Mouse (Mus musculus) liver, postnatal 0 days (tissue): ENCODE measurements around the gene Hivep1. TPM values are rescaled to one million over a fixed set of nuclear protein-coding genes. Genes with fewer than 3 reads are reported as not detected.

Experiments
- ATAC-seq: fragments of 200-750 bp; cut with Nextera tagmentation; 2 replicates; pipeline ENCODE4 v1.8.0; 2017; ENCODE audit warnings: mild to moderate bottlenecking, moderate library complexity
- DNase-seq: peaks from one replicate; pipeline ENCODE4 v3.0.0-alpha.2; 2016
- H3K27ac ChIP-seq: fragments of 300-500 bp; sonication (generic); 2 replicates; pipeline ENCODE4 v1.5.1; 2014; ENCODE audit warnings: antibody characterized with exemption, moderate library complexity, mild to moderate bottlenecking, low read depth
- H3K27me3 ChIP-seq: fragments of 300-500 bp; sonication (generic); 2 replicates; pipeline ENCODE4 v1.6.1; 2014; ENCODE audit warnings: low read length, control low read depth, mixed read lengths; ENCODE audit not compliant: insufficient read depth
- H3K36me3 ChIP-seq: fragments of 300-500 bp; sonication (generic); replicated peaks from 2 replicates; pipeline ENCODE4 v1.6.1; 2014; ENCODE audit warnings: mild to moderate bottlenecking, control low read depth, low read length, moderate library complexity, mixed read lengths; ENCODE audit not compliant: insufficient read depth
- H3K4me1 ChIP-seq: fragments of 300-500 bp; sonication (generic); 2 replicates; pipeline ENCODE4 v1.6.1; 2014; ENCODE audit warnings: antibody characterized with exemption, mild to moderate bottlenecking, control low read depth; ENCODE audit not compliant: insufficient read depth
- H3K4me2 ChIP-seq: fragments of 300-500 bp; sonication (generic); 2 replicates; pipeline ENCODE4 v1.6.1; 2014; ENCODE audit warnings: low read depth, mild to moderate bottlenecking, low read length, moderate library complexity, mixed read lengths
- H3K4me3 ChIP-seq: fragments of 300-500 bp; sonication (generic); 2 replicates; pipeline ENCODE4 v1.5.1; 2014; ENCODE audit warnings: low read depth, low read length
- H3K9ac ChIP-seq: fragments of 300-500 bp; sonication (generic); replicated peaks from 2 replicates; pipeline ENCODE4 v1.6.1; 2014; ENCODE audit warnings: mild to moderate bottlenecking, moderate library complexity
- H3K9me3 ChIP-seq: fragments of 300-500 bp; sonication (generic); 2 replicates; pipeline ENCODE4 v1.6.1; 2016; ENCODE audit warnings: mild to moderate bottlenecking, control low read depth, low read length, mixed read lengths
- CTCF ChIP-seq: sonication (generic); IDR thresholded peaks from 2 replicates; pipeline ENCODE4 v1.5.1; 2016; ENCODE audit warnings: antibody characterized with exemption, low read depth
- EP300 ChIP-seq: IDR thresholded peaks from 2 replicates; pipeline ENCODE4 v1.6.1; 2016; ENCODE audit warnings: antibody characterized with exemption, low read depth, mild to moderate bottlenecking
- WGBS: fragments of 180-500 bp; shearing (Covaris S2); extraction: QIAGEN DNeasy Blood & Tissue Kit; methylation state at CpG from one replicate; pipeline ENCODE4 v1.1.7; 2014; ENCODE audit not compliant: insufficient replicate concordance; 5-methylcytosine and 5-hydroxymethylcytosine counted together
- polyA plus RNA-seq: library from polyadenylated mRNA; unstranded; fragments of >200 nt; fragmentation: Nextera tagmentation; extraction: Ambion mirVana; gene quantifications from 2 replicates; pipeline ENCODE4 v1.2.1, GENCODE M21; 2015

The Hivep1 gene
- polyA plus RNA-seq, 1 experiment from 2014 or later = 3.1 TPM

DNA sequence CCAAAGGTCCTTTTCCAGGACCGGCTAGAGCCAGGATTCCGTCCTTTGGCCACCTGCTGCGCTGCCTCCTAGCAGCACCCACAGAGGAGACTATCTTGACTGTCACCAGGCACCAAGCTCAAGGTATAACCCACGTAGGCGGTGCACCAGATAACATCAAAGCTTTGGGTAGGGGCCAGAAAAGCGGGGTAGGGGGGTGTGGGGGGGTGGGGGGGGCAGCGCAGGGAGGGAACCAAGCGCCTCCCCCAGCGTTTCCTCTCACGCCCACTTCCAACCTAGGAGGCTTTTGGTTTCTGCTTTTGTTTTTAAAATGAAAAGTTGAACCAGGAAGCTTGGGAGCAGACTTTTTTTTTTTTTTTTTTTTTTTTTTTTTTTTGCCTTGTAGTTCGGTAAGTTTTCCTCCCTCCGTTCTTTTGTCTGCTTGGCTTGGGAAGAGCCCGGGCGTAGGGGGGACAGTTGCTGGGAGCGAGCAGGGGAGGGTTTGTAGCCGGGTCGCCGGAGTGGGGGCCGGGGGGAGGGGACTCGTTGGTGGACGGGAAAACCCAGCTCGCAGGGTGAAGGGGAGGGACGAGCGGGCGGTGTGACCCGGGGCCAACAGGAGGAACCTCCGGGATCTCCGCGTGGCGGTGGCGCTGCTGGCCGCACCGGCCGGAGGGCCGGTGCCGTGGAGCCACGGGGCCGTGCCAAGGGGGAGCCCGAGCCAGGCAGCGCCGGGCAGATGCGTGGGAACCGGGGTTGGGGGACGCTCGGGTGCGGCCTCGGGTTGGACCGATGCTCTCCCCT is 2.6 kb upstream of the Hivep1 start:
- under 1% methylated on average over 48 of the region's 48 CpGs for WGBS
- ATAC-seq = peak; percentile 20

DNA sequence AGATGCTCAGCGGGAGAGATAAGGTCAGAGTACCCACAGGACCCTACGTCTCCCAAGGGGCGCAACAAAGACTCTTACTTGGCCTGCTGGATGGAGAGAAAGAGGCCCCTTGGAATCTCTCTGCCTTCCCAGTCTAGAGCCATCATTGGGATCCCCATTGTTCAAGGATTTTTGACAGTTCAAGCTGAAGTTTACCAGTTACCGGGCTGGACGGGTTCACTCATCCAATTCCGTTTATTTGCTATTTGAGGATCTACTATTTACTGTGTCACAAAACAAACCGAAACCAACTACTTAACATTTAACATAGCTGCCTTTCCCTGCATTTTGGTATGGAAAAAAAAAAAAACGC is 2.1 kb upstream of the Hivep1 start:
- Histone ChIP-seq H3K36me3 (no peaks in the 10 kb centered on the region), H3K9me3 (no peaks in the 10 kb centered on the region), H3K9ac (peak overlapping the region; percentile 63), H3K4me2 (peak overlapping the region; percentile 94), H3K27me3 (no peaks in the 10 kb centered on the region), H3K27ac (peak overlapping the region; percentile 98), H3K4me1 (peaks cover 8% of the 10 kb centered on the region), H3K4me3 (peak overlapping the region; percentile 97)
- no peak for DNase-seq
- no peak for ATAC-seq
- under 1% methylated on average over 8 of the region's 8 CpGs for WGBS
- TF ChIP-seq CTCF = no peak
- TF ChIP-seq EP300 = no peak

More for the DNA sequence above, 2.6 kb upstream of the Hivep1 start:
- H3K9me3 ChIP-seq = no peaks in the 10 kb centered on the region
- peak overlapping the region; percentile 97 for H3K4me3 ChIP-seq
- peak; percentile 79 for DNase-seq
- H3K4me2 ChIP-seq = peak overlapping the region; percentile 94
- peak overlapping the region; percentile 98 for H3K27ac ChIP-seq
- H3K36me3 ChIP-seq = no peaks in the 10 kb centered on the region
- peak overlapping the region; percentile 63 for H3K9ac ChIP-seq
- no peaks in the 10 kb centered on the region for H3K27me3 ChIP-seq
- TF ChIP-seq EP300 = no peak
- TF ChIP-seq CTCF = no peak
- peaks cover 8% of the 10 kb centered on the region for H3K4me1 ChIP-seq

- 4% methylated on average over 3 of the region's 3 CpGs for WGBS
- H3K36me3 ChIP-seq = peaks cover under 1% of the 10 kb centered on the region; the same call in 1 of the 2 replicates
- H3K4me1 ChIP-seq = peaks cover 8% of the 10 kb centered on the region
- DNase-seq (no peak), ATAC-seq (no peak)
- H3K4me2 ChIP-seq = peak overlapping the region; percentile 94
- peak overlapping the region; percentile 97 for H3K4me3 ChIP-seq
- no peaks in the 10 kb centered on the region for H3K27me3 ChIP-seq
- peak overlapping the region; percentile 98 for H3K27ac ChIP-seq
- H3K9me3 ChIP-seq = no peaks in the 10 kb centered on the region
- peak overlapping the region; percentile 63 for H3K9ac ChIP-seq
- TF ChIP-seq EP300 (no peak), CTCF (no peak)
Measured at GRCm38 (mm10) chr13:42050160-42050559, 1.7 kb upstream of the Hivep1 start.

GRCm38 (mm10) chr13:42050880-42051201 is 980 bp upstream of the Hivep1 start:
- no peak for DNase-seq
- 1% methylated on average over 10 of the region's 10 CpGs for WGBS
- no peak for ATAC-seq

DNA sequence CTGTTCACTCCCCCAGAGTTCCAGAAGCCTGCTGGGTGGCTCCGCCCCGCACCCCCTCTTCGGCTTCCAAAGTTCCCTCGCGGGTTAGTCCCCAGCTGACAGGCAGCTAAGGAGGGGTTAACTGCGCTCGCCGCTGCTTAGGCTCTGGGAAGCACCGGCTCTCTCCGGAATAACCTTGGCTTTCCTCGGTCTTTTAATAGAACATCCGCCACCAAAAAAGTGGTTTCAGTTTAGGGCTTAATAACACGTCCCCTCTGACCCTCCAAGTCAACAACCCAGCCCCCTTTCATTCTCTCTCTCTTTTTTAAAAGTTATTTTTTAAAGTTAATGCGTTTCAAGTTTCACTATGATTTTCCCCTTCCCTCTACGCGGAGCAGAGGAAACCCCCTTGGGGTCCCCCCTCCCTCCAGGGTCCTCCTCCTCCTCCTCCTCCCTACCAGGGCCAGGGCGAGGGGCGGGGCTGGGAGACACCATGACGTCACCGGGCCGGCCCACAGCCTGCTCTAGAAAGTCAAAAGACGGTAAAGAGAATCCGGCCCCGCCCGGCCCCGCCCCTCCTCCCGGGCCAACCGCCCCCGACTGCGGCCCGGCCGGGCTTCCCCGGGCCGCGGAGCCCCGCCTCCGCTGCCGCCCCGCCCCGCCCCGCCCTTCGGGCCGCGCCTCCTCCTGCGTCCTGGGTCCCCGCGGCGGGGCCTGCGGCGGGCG is 467 bp upstream of the Hivep1 start:
- under 1% methylated on average over 22 of the region's 51 CpGs for WGBS
- Histone ChIP-seq H3K4me1 (peaks cover 8% of the 10 kb centered on the region), H3K4me3 (peak overlapping the region; percentile 97), H3K27me3 (no peaks in the 10 kb centered on the region), H3K36me3 (peaks cover 11% of the 10 kb centered on the region), H3K9me3 (no peaks in the 10 kb centered on the region), H3K27ac (peak overlapping the region; percentile 98), H3K9ac (peak overlapping the region; percentile 93), H3K4me2 (peak overlapping the region; percentile 94)
- TF ChIP-seq EP300 (peak; percentile 26; the same call in 1 of the 2 replicates), CTCF (no peak)
- ATAC-seq (peak; percentile 83), DNase-seq (peak; percentile 99)

More at GRCm38 (mm10) chr13:42050880-42051201, 980 bp upstream of the Hivep1 start:
- Histone ChIP-seq H3K4me3 (peak overlapping the region; percentile 97), H3K27ac (peak overlapping the region; percentile 98), H3K4me1 (peaks cover 8% of the 10 kb centered on the region), H3K4me2 (peak overlapping the region; percentile 94), H3K27me3 (no peaks in the 10 kb centered on the region), H3K9me3 (no peaks in the 10 kb centered on the region), H3K36me3 (peaks cover 8% of the 10 kb centered on the region), H3K9ac (peak overlapping the region; percentile 76)
- TF ChIP-seq EP300 = no peak
- TF ChIP-seq CTCF = no peak
